Mouse (Mus musculus) bone marrow, adult 2 months (tissue): Measurements from ENCODE around the gene Krtap3-3. TPM values are rescaled to one million over a fixed set of nuclear protein-coding genes. Genes with fewer than 3 reads are reported as not detected.

Experiments used
- H3K27ac ChIP-seq: fragments of 200-500 bp; 2 replicates; pipeline ENCODE4 v1.5.1; 2012; ENCODE audit warnings: low read depth, mild to moderate bottlenecking, control low read depth, inconsistent platforms, low read length; ENCODE audit not compliant: control insufficient read depth, poor library complexity, insufficient read depth
- H3K4me1 ChIP-seq: fragments of 200-500 bp; 2 replicates; pipeline ENCODE4 v1.6.1; 2011; ENCODE audit warnings: low read length; ENCODE audit not compliant: control insufficient read depth, insufficient read depth
- H3K4me3 ChIP-seq: fragments of 200-500 bp; replicated peaks from 2 replicates; pipeline ENCODE3; 2011; ENCODE audit warnings: mild to moderate bottlenecking, low read depth, low read length, control low read depth; ENCODE audit not compliant: control insufficient read depth
- CTCF ChIP-seq: fragments of 200-500 bp; IDR thresholded peaks from 2 replicates; pipeline ENCODE4 v1.5.1; 2011; ENCODE audit warnings: low read length, control low read depth; ENCODE audit not compliant: control insufficient read depth, insufficient read depth
- POLR2A ChIP-seq: fragments of 200-500 bp; IDR thresholded peaks from 2 replicates; pipeline ENCODE4 v1.6.1; 2011; ENCODE audit warnings: low read depth, mild to moderate bottlenecking, control low read depth, low read length, borderline replicate concordance; ENCODE audit not compliant: control insufficient read depth
- WGBS: fragments of 180-500 bp; shearing (Covaris S2); methylation state at CpG from one replicate; pipeline ENCODE4 v1.1.7; 2018; 5-methylcytosine and 5-hydroxymethylcytosine counted together
- polyA plus RNA-seq: library from polyadenylated mRNA; stranded (reverse); fragments of >200 nt; gene quantifications from 2 replicates; pipeline ENCODE4 v1.2.4, GENCODE M21; 2011; ENCODE audit warnings: low replicate concordance; ENCODE audit not compliant: missing spikeins, insufficient read depth, insufficient read length

Krtap3-3 gene
- polyA plus RNA-seq, 1 experiment: not detected

- 70% methylated on average over 13 of the region's 13 CpGs for WGBS
- Histone ChIP-seq H3K4me3 (no peak within 1 kb of the TSS), H3K4me1 (no peaks in the 10 kb centered on the region), H3K27ac (no peak within 1 kb of the TSS)
- no peak for TF ChIP-seq CTCF
Observed at GRCm38 (mm10) chr11:99521288-99521860, 29.3 kb downstream of the Krtap3-3 start, which contains the start of gene Krt39. Krt39 (minus strand) TSS chr11:99521338.

DNA sequence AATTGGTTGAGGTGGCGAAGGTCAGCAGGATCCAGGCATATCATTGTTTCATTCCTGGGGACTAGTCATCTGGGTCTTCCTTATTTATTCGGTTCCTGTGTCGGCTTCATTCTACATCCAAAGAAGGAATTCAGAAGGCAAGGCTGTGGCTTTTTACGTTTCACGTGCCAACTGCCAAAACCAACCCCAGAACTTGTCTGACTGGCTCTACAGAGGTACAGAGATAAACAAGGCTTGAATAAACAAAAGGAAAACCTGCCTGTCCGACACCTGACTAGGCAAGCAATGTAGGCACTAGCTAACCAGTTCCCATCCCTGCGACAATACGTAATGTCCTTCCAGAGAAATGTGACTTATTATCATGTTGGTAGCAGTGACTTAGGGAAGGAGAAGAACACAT is 36.6 kb downstream of the Krtap3-3 start:
- 74% methylated on average over 8 of the region's 8 CpGs for WGBS
- no peak overlapping the region for H3K27ac ChIP-seq
- no peak for TF ChIP-seq POLR2A
- no peak for TF ChIP-seq CTCF
- no peak overlapping the region for H3K4me3 ChIP-seq
- no peaks in the 10 kb centered on the region for H3K4me1 ChIP-seq

Other genes with a start within 250 kb of the Krtap3-3 start
- gene Krt25, start 227.9 kb downstream of the Krtap3-3 start, polyA plus RNA-seq: not detected in 2 replicates
- not detected in 2 replicates for gene Krt26, start 212.9 kb downstream of the Krtap3-3 start, polyA plus RNA-seq
- 2.6 TPM in 1 of 2 replicates, not detected in the other for gene Krt27, start 199.8 kb downstream of the Krtap3-3 start, polyA plus RNA-seq
- not detected in 2 replicates for gene Krt28, start 176.0 kb downstream of the Krtap3-3 start, polyA plus RNA-seq
- gene Krt10, start 161.5 kb downstream of the Krtap3-3 start, polyA plus RNA-seq: not detected in 2 replicates
- gene Krt12, start 128.6 kb downstream of the Krtap3-3 start, polyA plus RNA-seq: not detected in 2 replicates
- not detected in 2 replicates for gene Krt20, start 112.7 kb downstream of the Krtap3-3 start, polyA plus RNA-seq
- not detected in 2 replicates for gene Krt23, start 57.7 kb downstream of the Krtap3-3 start, polyA plus RNA-seq
- gene Krt39, start 29.5 kb downstream of the Krtap3-3 start, polyA plus RNA-seq: not detected in 2 replicates
- not detected in 2 replicates for gene Krt40, start 7.7 kb downstream of the Krtap3-3 start, polyA plus RNA-seq
- gene Krtap3-2, start 6.0 kb upstream of the Krtap3-3 start, polyA plus RNA-seq: not detected in 2 replicates
- gene Gm11939, start 8.6 kb upstream of the Krtap3-3 start, polyA plus RNA-seq: not detected in 2 replicates
- not detected in 2 replicates for gene Krtap3-1, start 15.8 kb upstream of the Krtap3-3 start, polyA plus RNA-seq
- 1.5 TPM in 1 of 2 replicates, not detected in the other for gene Krtap1-5, start 30.2 kb upstream of the Krtap3-3 start, polyA plus RNA-seq
- gene Krtap1-4, start 32.8 kb upstream of the Krtap3-3 start, polyA plus RNA-seq: not detected in 2 replicates
- gene Krtap1-3, start 40.5 kb upstream of the Krtap3-3 start, polyA plus RNA-seq: not detected in 2 replicates
- not detected in 2 replicates for gene Krtap9-3, start 47.2 kb upstream of the Krtap3-3 start, polyA plus RNA-seq
- gene Gm11938, start 52.4 kb upstream of the Krtap3-3 start, polyA plus RNA-seq: not detected in 2 replicates
- gene Gm11937, start 59.3 kb upstream of the Krtap3-3 start, polyA plus RNA-seq: not detected in 2 replicates
- not detected in 2 replicates for gene Krtap2-4, start 64.0 kb upstream of the Krtap3-3 start, polyA plus RNA-seq
- gene Gm11562, start 69.6 kb upstream of the Krtap3-3 start, polyA plus RNA-seq: not detected in 2 replicates
- gene Krtap4-1, start 77.4 kb upstream of the Krtap3-3 start, polyA plus RNA-seq: not detected in 2 replicates
- gene Krtap4-2, start 84.2 kb upstream of the Krtap3-3 start, polyA plus RNA-seq: not detected in 2 replicates
- not detected in 2 replicates for gene Krtap4-7, start 93.2 kb upstream of the Krtap3-3 start, polyA plus RNA-seq
- gene Gm11555, start 99.4 kb upstream of the Krtap3-3 start, polyA plus RNA-seq: not detected in 2 replicates
- not detected in 2 replicates for gene Gm11563, start 108.1 kb upstream of the Krtap3-3 start, polyA plus RNA-seq
- not detected in 2 replicates for gene Krtap4-6, start 115.1 kb upstream of the Krtap3-3 start, polyA plus RNA-seq
- not detected in 2 replicates for gene Gm14190, start 139.9 kb upstream of the Krtap3-3 start, polyA plus RNA-seq
- not detected in 2 replicates for gene Gm14180, start 183.4 kb upstream of the Krtap3-3 start, polyA plus RNA-seq
- not detected in 2 replicates for gene Gm11595, start 222.0 kb upstream of the Krtap3-3 start, polyA plus RNA-seq
- gene Krtap4-8, start 229.8 kb upstream of the Krtap3-3 start, polyA plus RNA-seq: not detected in 2 replicates
- not detected in 2 replicates for gene Krtap4-9, start 234.3 kb upstream of the Krtap3-3 start, polyA plus RNA-seq
- gene Gm11596, start 242.6 kb upstream of the Krtap3-3 start, polyA plus RNA-seq: not detected in 2 replicates
- not detected in 2 replicates for gene Gm11569, start 248.1 kb upstream of the Krtap3-3 start, polyA plus RNA-seq